Mouse (Mus musculus) spleen, adult 12 weeks (tissue): ENCODE measurements around the gene Hs6st3.

ENCODE experiments used
- DNase-seq: peaks from one replicate; pipeline ENCODE4 v3.0.0; 2022; ENCODE audit warnings: low spot score

The Hs6st3 gene

GRCm38 (mm10) chr14:119797172-119797850, 659.2 kb downstream of the Hs6st3 start:
- DNase-seq = no peak

GRCm38 (mm10) chr14:119798561-119798960, 660.4 kb downstream of the Hs6st3 start:
- no peak for DNase-seq

GRCm38 (mm10) chr14:119800856-119801255, 662.7 kb downstream of the Hs6st3 start:
- no peak for DNase-seq

- DNase-seq = no peak
Observed at GRCm38 (mm10) chr14:119813898-119814297, 675.8 kb downstream of the Hs6st3 start.

GRCm38 (mm10) chr14:119815616-119816015, 677.5 kb downstream of the Hs6st3 start:
- no peak for DNase-seq

GRCm38 (mm10) chr14:119820562-119820961, 682.4 kb downstream of the Hs6st3 start:
- no peak for DNase-seq

GRCm38 (mm10) chr14:119831165-119832011, 693.2 kb downstream of the Hs6st3 start:
- DNase-seq = no peak

- DNase-seq = no peak
Observed at GRCm38 (mm10) chr14:119832012-119832325, 693.8 kb downstream of the Hs6st3 start.

- no peak for DNase-seq
Observed at GRCm38 (mm10) chr14:119832940-119833339, 694.8 kb downstream of the Hs6st3 start.

- no peak for DNase-seq
Observed at GRCm38 (mm10) chr14:119834008-119834700, 696.0 kb downstream of the Hs6st3 start.

GRCm38 (mm10) chr14:119836051-119836450, 697.9 kb downstream of the Hs6st3 start:
- no peak for DNase-seq

GRCm38 (mm10) chr14:119847540-119847939, 709.4 kb downstream of the Hs6st3 start:
- no peak for DNase-seq

- DNase-seq = no peak
Observed at GRCm38 (mm10) chr14:119848759-119849298, 710.7 kb downstream of the Hs6st3 start.

GRCm38 (mm10) chr14:119849338-119849737, 711.2 kb downstream of the Hs6st3 start:
- DNase-seq = no peak

- DNase-seq = no peak
Observed at GRCm38 (mm10) chr14:119852139-119852538, 714.0 kb downstream of the Hs6st3 start.

- DNase-seq = no peak
Observed at GRCm38 (mm10) chr14:119857338-119858291, 719.5 kb downstream of the Hs6st3 start.

GRCm38 (mm10) chr14:119873617-119874016, 735.5 kb downstream of the Hs6st3 start:
- DNase-seq = no peak

GRCm38 (mm10) chr14:119892922-119893321, 754.8 kb downstream of the Hs6st3 start:
- DNase-seq = no peak

- no peak for DNase-seq
Observed at GRCm38 (mm10) chr14:119895097-119895496, 757.0 kb downstream of the Hs6st3 start.

GRCm38 (mm10) chr14:119895765-119896465, 757.8 kb downstream of the Hs6st3 start:
- no peak for DNase-seq

GRCm38 (mm10) chr14:119902486-119902885, 764.3 kb downstream of the Hs6st3 start:
- no peak for DNase-seq
